Mouse (Mus musculus) embryo, embryonic 10.5 days (tissue): ENCODE results near the gene Dnajb6.
"Not testable (repeated sequence)": the region's sequence is repeated elsewhere in the genome, so short reads cannot be mapped to it uniquely, and the experiment has no call there.

ENCODE experiments used
- DNase-seq: peaks from one replicate; pipeline ENCODE4 v3.0.0-alpha.2; 2015; ENCODE audit warnings: low spot score

Dnajb6 gene

DNA sequence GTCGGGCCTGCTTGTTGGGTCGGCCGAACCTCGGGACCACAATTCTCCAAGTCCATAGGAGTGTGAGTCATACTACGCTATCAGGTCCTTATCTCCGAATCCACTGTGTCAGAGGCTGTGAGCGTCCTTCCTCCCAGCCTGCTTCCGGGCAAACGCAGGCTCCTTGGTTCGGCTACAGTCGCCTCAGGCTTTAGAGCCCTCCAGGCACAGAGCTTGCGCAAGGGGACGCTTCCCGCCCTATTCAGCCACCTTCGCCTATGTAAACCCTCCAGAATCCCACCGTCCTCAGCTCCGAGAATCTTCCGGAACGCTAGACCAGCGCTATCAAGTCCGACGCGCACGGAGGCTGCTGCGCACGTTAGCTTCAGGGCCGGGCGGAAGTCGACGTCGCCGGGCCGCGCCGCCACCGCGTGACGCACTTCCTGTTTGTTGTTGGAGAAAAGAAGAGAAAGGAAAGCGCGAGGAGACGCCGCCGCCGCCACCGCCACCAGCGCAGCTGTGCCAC, at the start of gene Dnajb6, which contains the start of gene Gm5129:
TSS of gene Dnajb6 (plus strand) at position 132 of the 505 bp plus-strand sequence.
TSS of gene Gm5129 (minus strand) at position 380 of the 505 bp plus-strand sequence.
- peak; percentile 95 for DNase-seq

DNA sequence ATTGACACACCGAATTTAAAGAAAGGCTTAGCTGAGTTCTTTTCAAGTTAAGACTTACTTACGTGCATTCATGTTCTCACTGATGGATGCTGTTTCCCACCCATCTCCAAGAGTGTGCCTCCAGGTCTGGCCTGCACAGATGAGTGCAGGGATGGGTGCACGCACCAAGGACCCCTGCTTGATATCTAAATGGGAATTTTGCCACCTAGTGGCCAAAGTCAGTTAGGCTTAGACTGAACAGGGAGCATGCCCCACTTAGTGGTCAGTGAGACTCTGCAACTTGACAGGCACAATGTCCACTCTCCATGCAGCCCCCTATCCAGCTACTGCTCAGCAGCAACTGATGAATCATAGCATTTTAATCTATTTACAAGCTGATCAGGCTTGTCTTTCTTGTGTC, 47.8 kb upstream of the Dnajb6 start:
- peak; percentile 81 for DNase-seq

DNA sequence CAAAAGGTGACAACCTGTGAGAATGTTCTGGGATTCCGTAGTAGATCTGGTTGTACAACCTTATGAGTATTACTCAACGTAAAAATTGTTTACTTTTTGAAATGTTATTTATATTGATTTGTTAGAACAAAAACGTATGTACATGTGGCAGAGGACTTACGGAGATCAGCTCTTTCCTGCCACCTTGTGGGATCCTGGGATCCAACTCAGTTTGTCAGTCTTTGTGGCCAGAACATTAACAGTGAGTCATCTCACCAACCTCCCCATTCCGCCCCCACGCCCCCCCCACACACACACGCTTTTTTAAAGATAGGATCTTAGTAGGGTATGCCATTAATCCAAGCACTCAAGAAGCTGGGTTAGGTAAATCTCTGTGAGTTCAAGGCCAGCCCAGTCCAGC, 47.1 kb upstream of the Dnajb6 start:
- DNase-seq = no peak

DNA sequence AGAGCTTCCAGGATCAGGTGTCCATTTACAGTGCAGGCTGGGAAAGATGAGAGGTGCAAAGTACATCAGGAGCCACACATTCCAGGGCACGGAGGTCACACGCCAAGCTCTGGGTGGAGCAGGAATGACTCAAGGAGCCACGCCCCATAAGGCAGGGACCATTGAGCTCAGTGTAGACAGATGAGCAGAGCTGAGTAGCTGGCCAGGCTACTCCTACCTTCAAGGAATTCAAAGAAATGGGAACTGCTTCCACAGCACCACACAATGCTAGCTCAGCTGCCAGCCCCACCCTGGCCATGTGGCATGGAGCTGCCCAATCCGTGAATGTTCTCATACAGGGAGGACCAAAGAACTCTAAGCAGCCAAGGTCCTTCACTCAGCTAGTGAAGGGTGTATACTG, 37.0 kb upstream of the Dnajb6 start:
- DNase-seq = no peak

DNA sequence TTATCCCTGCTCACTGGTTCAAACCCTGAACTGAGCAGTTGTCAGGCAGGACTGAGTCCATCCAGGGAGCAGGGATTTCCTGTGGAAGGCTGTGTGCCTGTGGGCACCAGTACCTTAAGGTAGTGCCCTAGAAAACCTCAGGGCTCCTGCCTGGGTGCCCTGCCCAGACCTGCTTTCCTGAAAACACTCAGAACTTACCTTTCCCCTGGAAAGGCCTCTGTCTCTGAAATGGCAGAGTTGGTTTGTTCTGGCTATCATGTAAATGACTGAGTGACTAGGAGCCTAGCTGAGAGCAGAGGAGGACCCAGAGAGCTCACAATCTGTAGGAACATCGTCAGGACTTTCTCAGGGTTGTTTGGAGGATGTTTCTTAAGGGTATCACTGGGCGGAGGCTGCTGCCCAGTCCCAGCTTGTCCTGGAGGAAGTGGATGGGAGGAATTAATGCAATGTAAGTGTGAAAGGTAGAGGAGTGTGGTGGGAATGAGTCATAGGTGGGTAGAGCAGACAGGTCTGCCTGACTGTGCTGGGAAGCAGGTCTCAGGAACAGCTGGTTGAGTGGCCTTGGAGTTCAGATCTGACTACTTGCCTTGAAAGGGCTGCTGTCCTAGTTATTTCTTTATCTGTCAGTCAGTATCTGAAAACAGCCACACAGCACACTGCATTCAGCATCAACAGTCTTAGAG, 35.8 kb upstream of the Dnajb6 start:
- no peak for DNase-seq

DNA sequence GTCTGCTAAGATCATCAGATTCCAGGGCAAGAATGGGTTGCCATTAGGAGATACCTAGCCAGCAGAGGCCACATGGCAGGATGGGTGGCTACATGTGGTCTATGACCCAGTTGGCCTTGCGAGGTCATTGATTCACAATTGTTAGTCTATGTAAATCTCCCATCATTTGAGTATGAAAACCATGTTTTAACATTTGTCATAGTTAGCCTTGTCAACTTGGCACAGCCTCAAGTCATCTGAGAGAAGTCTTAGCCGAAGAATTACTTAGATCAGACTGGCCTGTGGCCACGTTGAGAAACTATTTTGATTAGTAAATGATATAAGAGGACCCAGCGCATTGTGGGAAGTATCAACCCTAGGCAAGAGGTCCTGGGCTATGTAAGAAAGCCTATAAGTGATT, 28.2 kb upstream of the Dnajb6 start:
- no peak for DNase-seq

DNA sequence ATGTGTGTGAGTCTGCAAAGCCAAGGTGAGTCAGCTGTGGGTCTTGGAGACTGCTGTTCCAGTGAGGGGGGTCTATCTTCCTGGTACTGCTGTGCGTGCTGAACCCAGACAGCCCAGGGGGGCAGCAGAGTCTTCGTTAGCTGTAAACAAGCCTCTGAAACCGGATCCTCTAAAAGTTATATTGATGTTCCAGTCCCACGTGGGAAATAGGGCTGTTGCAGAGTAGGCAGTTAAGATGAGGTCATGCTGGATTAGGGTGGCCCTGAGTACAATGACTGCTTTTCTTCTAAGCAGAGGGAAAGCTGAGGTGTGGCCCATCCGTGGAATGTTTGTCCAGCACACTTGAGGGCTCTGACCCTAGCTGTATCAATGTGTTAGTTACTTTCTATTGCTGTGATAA, 27.2 kb upstream of the Dnajb6 start:
- DNase-seq = peak; percentile 36

DNA sequence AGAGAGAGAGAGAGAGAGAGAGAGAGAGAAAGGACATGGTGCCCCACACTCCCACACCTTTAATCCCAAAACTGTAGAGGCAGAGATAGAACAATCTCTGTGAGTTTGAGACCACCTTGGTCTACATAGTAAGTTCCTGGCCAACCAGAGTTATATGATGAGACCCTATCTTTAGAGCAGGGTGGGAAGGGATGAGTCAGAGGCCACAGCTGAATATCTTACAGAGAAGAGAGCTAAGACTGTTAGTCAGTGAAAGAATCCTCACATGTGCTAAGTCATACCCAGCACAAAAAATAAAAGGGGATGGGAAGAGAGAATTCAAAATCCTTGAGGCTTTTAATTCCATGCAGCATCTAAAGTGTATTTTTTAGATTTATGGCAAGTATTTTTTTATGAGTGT, 23.9 kb upstream of the Dnajb6 start:
- DNase-seq = no peak

DNA sequence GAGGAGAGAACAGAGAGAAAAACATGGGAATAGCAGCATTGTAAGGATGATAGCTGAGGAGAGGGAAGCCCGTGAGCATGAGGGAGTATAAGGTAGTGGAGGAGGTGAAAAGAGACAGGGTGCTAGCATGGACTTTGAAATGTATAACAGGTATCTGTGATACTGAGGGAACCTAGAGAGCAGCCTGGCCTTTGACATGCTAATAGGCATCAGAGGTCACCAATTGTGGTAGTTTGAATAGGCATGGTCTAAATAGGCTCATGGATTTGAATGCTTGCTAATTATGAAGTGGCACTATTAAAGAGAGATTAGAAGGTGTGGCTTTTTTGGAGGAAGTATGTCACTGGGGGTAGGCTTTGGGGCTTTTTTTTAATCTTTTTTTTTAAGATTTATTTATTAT, 22.6 kb upstream of the Dnajb6 start:
- no peak for DNase-seq

DNA sequence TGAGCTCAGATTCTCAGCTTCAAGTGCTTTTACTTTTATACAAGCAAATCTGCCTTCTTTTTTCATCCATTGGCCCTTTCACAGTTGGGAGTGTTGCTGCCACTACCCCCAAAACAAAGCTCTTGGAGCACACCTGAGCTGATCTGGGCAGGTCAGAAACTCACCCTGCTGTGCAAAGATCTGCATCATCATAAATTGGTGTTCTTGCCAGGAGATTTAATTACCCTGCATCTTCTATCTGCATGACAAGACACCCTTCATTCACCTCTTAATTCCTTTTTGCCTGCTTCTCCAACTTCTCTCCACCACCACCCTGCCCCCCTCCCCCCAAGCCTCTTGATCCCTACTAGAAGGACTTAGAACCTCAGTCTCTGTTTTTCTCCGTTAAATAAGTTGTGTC, 14.3 kb upstream of the Dnajb6 start:
- DNase-seq = no peak

DNA sequence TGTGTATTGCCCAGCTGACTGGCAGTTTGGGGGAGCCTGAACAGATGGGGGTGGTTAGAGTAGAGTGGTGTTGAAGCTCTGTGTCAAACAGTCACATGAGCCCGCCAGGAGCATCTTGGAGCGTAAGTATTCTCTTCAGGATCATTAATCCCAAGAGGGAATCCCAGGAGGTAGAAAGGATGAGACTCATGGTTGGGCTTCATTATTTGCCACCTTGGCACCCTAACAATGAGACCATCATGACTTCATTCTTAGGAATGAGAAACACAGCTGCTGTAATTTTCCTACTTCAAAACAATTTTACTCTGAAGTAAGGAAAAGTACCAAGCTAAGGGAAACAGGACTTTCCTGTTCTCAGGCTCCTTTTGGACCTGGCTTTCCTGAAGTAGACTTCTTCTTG, 10.1 kb upstream of the Dnajb6 start:
- no peak for DNase-seq

DNA sequence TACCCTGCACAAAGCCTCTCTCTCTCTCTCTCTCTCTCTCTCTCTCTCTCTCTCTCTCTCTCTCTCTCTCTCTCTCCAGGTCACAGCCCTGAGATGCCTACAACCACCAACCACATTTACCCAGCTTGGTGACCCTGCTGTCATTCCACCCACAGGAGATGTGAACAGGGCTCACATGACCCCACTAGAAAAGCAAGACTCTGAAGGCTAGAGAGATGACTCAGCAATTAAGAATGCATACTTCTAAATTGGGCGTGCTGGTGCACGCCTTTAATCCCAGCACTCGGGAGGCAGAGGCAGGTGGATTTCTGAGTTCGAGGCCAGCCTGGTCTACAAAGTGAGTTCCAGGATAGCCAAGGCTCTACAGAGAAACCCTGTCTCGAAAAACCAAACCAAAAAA, 9.4 kb upstream of the Dnajb6 start:
- not testable (repeated sequence) for DNase-seq

DNA sequence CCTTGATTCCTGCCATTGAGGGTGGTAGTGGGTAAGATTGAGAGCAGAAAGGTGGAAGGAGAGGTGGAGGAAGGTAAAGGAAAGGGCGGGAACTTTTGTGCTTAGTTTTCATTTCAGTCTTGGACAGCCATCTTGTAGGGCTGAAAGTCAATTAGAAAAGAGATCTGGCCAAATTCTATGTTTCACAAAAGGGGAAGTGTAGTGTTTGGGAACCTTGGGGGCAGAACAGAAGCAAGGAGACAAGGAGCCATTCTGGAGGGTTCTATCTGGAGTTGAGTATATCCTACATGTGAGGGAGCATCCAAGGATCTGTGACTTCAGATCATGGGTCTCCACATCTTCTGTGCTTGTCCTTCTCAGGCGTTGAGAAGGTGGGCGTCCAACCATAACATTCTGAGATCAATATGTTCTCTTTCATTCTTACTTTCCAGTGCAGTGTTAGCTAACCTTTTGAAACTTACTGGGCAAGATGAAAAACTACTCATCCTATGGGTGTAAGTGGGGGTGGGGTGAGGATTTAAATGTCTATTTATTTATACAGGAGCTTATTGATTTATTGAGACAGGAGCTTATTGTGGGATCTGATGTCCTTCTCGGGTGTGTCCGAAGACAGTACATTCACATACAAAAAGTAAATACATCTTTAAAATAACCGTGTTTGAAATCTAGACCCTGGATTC, 517 bp upstream of the Dnajb6 start:
- no peak for DNase-seq

DNA sequence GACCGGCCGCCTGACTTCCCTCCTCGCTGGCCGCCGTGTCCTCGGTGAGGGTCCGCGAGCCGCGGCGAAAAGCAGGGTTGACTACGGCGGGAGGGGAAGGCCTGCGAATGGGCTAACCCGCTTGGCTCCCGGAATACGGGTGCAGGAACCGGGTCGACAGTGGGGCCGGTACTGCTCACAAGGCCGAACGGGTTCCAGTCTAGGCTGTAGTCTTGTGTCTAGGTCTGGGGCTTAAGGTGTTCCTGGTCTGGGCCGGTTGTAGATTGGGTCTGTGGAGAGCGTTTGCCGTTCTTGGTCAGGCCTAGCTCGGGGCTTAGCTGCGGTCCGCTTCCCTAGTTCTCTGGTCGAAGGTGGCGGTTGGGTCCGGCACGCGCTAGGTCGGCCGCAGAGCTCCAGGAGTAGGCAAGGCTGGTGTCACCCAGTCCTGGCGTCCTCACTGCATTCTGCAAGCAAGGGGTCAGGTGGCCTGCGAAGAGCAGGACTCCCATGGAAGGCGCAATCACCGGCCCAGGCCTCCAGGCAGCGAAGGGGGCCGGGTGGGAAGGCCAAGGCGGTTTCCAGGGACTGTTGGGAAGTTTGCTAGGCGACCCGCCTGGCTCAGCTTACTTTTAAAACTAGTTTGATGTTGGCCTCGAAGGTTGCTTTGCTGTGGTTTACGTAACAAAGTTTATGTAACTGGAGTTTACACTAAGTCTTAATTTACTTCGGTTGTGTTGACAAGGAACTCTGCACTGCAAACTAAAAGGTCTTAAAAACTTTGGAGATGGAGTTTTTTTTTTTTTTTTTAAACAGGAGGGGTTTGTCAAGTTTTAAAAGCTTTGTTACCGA, 799 bp downstream of the Dnajb6 start:
- peak; percentile 44 for DNase-seq

DNA sequence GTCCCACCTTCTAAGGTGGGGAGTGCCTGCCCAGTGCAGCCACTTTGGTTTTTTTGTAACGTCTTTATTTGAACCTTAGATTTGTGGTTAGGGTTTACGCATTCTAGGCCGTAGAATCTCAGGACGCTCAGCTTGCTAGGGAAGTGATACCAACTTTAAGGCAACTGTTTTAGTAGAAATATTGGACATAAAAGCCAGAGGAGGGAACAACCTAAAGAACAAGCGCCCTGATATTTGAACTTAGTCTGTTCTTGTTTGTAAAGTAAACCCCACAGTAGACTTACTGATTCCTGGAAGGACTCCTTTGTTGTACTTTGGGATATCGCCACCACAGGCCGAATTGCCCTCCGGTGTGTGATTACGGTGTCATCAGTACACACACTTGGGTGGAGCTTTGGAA, 1.5 kb downstream of the Dnajb6 start:
- DNase-seq = no peak

DNA sequence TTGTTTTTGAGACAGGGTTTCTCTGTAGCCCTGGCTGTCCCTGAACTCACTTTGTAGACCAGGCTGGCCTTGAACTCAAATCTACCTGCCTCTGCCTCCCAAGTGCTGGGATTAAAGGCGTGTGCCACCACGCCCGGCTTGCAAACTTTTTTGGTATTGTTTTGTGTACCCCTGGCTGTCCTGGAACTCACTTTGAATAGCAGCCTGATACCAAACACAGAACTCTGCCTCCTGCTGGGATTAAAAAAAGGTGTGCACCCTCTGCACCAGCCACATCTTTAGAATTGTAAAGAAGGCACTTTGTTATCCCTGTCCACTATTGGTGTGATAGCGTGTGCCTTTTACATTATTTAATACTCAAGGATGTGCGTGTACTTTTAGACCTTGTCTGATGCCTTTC, 2.0 kb downstream of the Dnajb6 start:
- DNase-seq = no peak

DNA sequence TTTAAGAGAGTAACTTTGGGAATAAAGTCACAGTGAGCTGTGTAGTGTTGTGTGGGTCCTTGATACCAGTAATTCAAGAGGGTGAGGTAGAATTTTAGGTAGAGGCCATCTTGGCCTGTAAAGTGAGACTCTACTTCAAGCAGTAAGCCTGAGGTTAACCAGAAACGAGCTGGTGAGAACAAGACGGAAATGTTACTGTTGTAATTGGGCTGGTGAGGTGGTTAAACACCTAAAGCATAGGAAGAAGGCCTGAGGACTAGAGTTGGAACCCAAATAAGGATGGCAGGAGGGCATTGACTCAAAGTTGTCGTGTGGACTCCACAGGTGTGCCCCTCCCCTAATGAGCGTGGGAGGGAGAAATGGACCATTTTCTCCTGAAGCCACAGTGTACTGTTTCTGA, 2.6 kb downstream of the Dnajb6 start:
- no peak for DNase-seq

DNA sequence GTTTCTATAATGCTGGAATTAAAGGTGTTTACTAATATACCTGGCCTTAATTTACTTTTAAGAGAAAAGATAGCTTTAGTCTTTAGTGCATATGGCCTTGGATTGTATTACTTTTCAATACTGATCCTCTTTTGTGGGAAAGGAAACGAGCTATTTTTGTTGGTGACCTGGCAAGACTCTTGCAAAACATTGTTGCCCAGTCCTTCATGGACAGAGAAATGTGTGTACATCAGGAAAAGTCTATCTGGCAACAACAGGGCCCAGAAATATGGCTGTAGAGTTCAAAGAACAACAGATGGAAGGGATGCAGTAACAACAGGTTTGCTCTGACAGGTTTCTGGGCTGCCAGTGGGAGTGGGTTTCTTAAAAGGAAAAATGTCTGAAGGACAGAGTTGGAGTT, 5.2 kb downstream of the Dnajb6 start:
- DNase-seq = no peak

DNA sequence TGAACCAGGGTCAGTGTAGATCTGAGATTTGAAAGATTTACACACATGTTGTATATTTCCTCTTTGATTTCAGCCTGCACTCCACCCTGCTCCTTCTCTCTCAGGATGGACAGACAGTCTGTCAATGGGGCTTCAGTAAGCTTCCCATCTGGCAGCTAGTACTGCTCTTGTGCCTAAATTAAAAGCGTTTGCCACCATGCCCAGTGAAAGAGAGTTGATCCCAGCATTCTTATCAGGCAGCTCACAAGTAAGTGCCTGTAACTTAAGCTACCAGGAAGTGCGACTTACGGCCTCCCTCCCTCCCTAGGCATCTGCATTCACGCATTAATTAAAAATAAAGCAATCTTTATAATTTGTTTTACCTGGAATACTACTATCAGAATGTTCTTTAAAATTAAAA, 5.6 kb downstream of the Dnajb6 start:
- no peak for DNase-seq

DNA sequence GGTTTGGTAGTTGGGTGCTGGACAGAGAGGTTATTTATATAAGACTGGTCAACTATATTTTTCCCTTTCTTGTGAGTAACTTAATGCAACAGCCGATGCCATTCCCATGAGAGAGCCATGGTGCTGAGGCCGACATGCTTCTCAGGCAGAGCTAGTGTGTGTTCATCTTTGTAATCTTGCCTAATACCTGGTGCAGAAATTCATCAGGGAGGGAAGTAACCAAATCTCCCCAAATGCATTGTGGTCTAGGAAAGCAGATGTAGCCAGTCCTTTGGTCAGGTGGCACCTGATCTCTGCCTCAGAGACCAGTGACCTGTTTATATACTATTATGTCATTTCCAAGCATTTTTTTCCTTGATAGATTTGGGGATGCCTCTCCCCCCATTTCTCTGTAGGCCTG, 12.2 kb downstream of the Dnajb6 start:
- no peak for DNase-seq

DNA sequence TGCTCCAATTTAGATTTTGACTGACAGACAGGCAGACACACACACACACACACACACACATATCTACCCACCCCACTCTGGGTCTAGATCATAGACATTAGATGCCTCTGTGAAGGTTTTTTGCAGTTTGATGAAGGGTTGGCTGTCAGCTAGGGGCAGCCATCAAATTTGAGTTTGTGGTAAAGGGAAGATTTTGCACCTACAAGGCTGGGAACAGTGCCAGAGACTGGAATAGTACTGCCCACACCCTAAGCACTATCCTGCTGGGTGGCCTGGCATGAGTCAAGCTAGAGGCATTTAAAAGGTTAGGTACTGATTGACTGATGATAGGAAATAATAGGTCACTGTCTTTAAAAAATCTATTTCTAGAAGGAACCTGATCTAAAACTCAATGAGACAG, 15.8 kb downstream of the Dnajb6 start:
- no peak for DNase-seq

DNA sequence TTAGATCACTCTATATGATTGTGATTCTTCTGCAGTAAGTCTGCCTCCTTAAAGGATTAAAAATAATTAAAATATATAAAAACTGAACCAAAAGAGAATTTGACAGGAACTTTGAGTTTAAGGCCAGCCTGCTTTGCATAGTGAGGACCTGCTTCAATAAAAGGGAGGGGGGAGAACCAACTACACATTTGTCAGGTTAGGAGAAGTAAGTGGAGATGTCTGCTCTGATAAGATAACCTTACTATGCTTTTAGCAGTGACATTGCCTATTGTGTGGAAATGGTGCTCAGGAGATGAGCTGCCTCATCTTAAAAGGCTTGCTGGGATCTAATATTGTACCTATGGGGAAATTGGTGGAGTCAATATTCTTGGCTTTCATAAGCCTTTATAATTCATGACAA, 17.4 kb downstream of the Dnajb6 start:
- DNase-seq = no peak

DNA sequence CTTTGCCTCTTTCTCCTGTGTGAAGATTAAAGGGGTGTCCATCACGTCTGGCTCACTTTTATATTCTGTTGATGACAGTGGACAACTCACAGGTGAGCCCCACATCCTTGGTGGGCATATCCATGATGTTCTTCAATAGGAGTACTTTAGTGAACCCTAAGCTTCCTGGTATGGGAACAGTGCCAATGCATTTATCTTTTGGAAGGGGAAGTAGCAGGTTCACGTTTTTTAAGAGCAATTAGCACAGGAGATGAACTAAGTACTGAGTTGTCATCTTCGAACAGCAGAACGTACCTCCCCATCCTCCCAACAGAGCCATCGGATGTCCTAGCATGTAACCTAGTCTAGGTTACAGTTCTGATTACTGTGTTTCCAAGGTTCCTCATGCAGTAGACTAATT, 23.8 kb downstream of the Dnajb6 start:
- no peak for DNase-seq
